Mouse (Mus musculus) heart, embryonic 11.5 days (tissue): ENCODE results near the gene Trank1. TPM values are rescaled to one million over a fixed set of nuclear protein-coding genes. Genes with fewer than 3 reads are reported as not detected.

ENCODE experiments used
- ATAC-seq: fragments of 200-750 bp; cut with Nextera tagmentation; replicated peaks from 2 replicates; pipeline ENCODE4 v1.8.0; 2017; ENCODE audit warnings: moderate library complexity; ENCODE audit not compliant: insufficient number of reproducible peaks, low FRiP score, low TSS enrichment
- H3K27ac ChIP-seq: fragments of 300-500 bp; sonication (generic); 2 replicates; pipeline ENCODE4 v1.5.1; 2014; ENCODE audit warnings: mild to moderate bottlenecking, low read depth, low read length
- H3K27me3 ChIP-seq: fragments of 300-500 bp; sonication (generic); 2 replicates; pipeline ENCODE4 v1.6.1; 2014; ENCODE audit warnings: mild to moderate bottlenecking, low read length, mixed read lengths; ENCODE audit not compliant: control insufficient read depth, insufficient read depth
- H3K36me3 ChIP-seq: fragments of 300-500 bp; sonication (generic); 2 replicates; pipeline ENCODE4 v1.6.1; 2014; ENCODE audit warnings: mild to moderate bottlenecking, low read length, moderate library complexity, mixed read lengths; ENCODE audit not compliant: control insufficient read depth, insufficient read depth
- H3K4me1 ChIP-seq: fragments of 300-500 bp; sonication (generic); 2 replicates; pipeline ENCODE4 v1.6.1; 2014; ENCODE audit warnings: low read length; ENCODE audit not compliant: control insufficient read depth, insufficient read depth
- H3K4me2 ChIP-seq: fragments of 300-500 bp; sonication (generic); 2 replicates; pipeline ENCODE4 v1.6.1; 2014; ENCODE audit warnings: mild to moderate bottlenecking, moderate library complexity
- H3K4me3 ChIP-seq: fragments of 300-500 bp; sonication (generic); 2 replicates; pipeline ENCODE4 v1.5.1; 2014; ENCODE audit warnings: low read depth, low read length
- H3K9ac ChIP-seq: fragments of 300-500 bp; sonication (generic); 2 replicates; pipeline ENCODE4 v1.6.1; 2014; ENCODE audit warnings: mild to moderate bottlenecking, low read depth, low read length, moderate library complexity
- H3K9me3 ChIP-seq: fragments of 300-500 bp; sonication (generic); replicated peaks from 2 replicates; pipeline ENCODE4 v1.6.1; 2016; ENCODE audit warnings: low read length; ENCODE audit not compliant: control insufficient read depth
- WGBS: fragments of 180-500 bp; shearing (Covaris S2); extraction: QIAGEN DNeasy Blood & Tissue Kit; methylation state at CpG from one replicate; pipeline ENCODE4 v1.1.7; 2014; ENCODE audit not compliant: insufficient replicate concordance; 5-methylcytosine and 5-hydroxymethylcytosine counted together
- polyA plus RNA-seq: library from polyadenylated mRNA; unstranded; fragments of >200 nt; fragmentation: Nextera tagmentation; extraction: Ambion mirVana; gene quantifications from 2 replicates; pipeline ENCODE4 v1.2.1, GENCODE M21; 2014

Gene Trank1
- polyA plus RNA-seq, 1 experiment from 2014 or later, result 0.11 TPM

- no peak overlapping the region for H3K4me3 ChIP-seq
- H3K36me3 ChIP-seq, result no peaks in the 10 kb centered on the region
- no peaks in the 10 kb centered on the region for H3K9me3 ChIP-seq
- 84% methylated on average over 6 of the region's 6 CpGs for WGBS
- no peak overlapping the region for H3K4me2 ChIP-seq
- no peaks in the 10 kb centered on the region for H3K27me3 ChIP-seq
- H3K4me1 ChIP-seq, result no peaks in the 10 kb centered on the region
- no peak overlapping the region for H3K9ac ChIP-seq
- H3K27ac ChIP-seq, result no peak overlapping the region
- ATAC-seq, result no peak
Measured at GRCm38 (mm10) chr9:111405080-111405428, 93.5 kb downstream of the Trank1 start.

- Histone ChIP-seq H3K9me3 (no peaks in the 10 kb centered on the region), H3K9ac (no peak overlapping the region), H3K36me3 (no peaks in the 10 kb centered on the region), H3K27me3 (no peaks in the 10 kb centered on the region), H3K4me1 (no peaks in the 10 kb centered on the region), H3K4me3 (no peak overlapping the region), H3K27ac (no peak overlapping the region), H3K4me2 (no peak overlapping the region)
- ATAC-seq, result no peak
- WGBS, result 59% methylated on average over 6 of the region's 6 CpGs
Measured at GRCm38 (mm10) chr9:111408012-111408411, 96.5 kb downstream of the Trank1 start.

GRCm38 (mm10) chr9:111408427-111408826 lies 96.9 kb downstream of the Trank1 start:
- no peak overlapping the region for H3K4me3 ChIP-seq
- H3K4me1 ChIP-seq, result no peaks in the 10 kb centered on the region
- H3K36me3 ChIP-seq, result no peaks in the 10 kb centered on the region
- H3K27me3 ChIP-seq, result no peaks in the 10 kb centered on the region
- WGBS, result 70% methylated on average over 10 of the region's 10 CpGs
- no peak overlapping the region for H3K27ac ChIP-seq
- H3K9me3 ChIP-seq, result no peaks in the 10 kb centered on the region
- ATAC-seq, result no peak
- H3K9ac ChIP-seq, result no peak overlapping the region
- H3K4me2 ChIP-seq, result no peak overlapping the region

GRCm38 (mm10) chr9:111412471-111413160 lies 101.1 kb downstream of the Trank1 start:
- Histone ChIP-seq H3K36me3 (no peaks in the 10 kb centered on the region), H3K27ac (no peak overlapping the region)
- 84% methylated on average over 16 of the region's 16 CpGs for WGBS

GRCm38 (mm10) chr9:111421862-111422261 lies 110.3 kb downstream of the Trank1 start:
- 62% methylated on average over 2 of the region's 2 CpGs for WGBS
- no peaks in the 10 kb centered on the region for H3K4me1 ChIP-seq
- no peak overlapping the region for H3K4me2 ChIP-seq
- no peaks in the 10 kb centered on the region for H3K36me3 ChIP-seq
- H3K27me3 ChIP-seq, result no peaks in the 10 kb centered on the region
- H3K27ac ChIP-seq, result no peak overlapping the region
- H3K4me3 ChIP-seq, result no peak overlapping the region
- no peak for ATAC-seq
- no peak overlapping the region for H3K9ac ChIP-seq
- no peaks in the 10 kb centered on the region for H3K9me3 ChIP-seq

More at GRCm38 (mm10) chr9:111412471-111413160, 101.1 kb downstream of the Trank1 start:
- Histone ChIP-seq H3K27me3 (no peaks in the 10 kb centered on the region), H3K4me1 (no peaks in the 10 kb centered on the region), H3K9ac (no peak overlapping the region), H3K4me3 (no peak overlapping the region), H3K9me3 (no peaks in the 10 kb centered on the region), H3K4me2 (no peak overlapping the region)
- ATAC-seq, result no peak

GRCm38 (mm10) chr9:111422567-111422966 lies 111.0 kb downstream of the Trank1 start:
- no peaks in the 10 kb centered on the region for H3K27me3 ChIP-seq
- no peaks in the 10 kb centered on the region for H3K4me1 ChIP-seq
- no peaks in the 10 kb centered on the region for H3K9me3 ChIP-seq
- no peak for ATAC-seq
- H3K27ac ChIP-seq, result no peak overlapping the region
- no peaks in the 10 kb centered on the region for H3K36me3 ChIP-seq
- no peak overlapping the region for H3K4me2 ChIP-seq
- 63% methylated on average over 5 of the region's 5 CpGs for WGBS
- no peak overlapping the region for H3K4me3 ChIP-seq
- no peak overlapping the region for H3K9ac ChIP-seq

GRCm38 (mm10) chr9:111425113-111425512 lies 113.6 kb downstream of the Trank1 start:
- peaks cover 7% of the 10 kb centered on the region for H3K4me1 ChIP-seq
- ATAC-seq, result no peak
- WGBS, result 76% methylated on average over 6 of the region's 6 CpGs
- H3K4me3 ChIP-seq, result no peak overlapping the region
- no peak overlapping the region for H3K4me2 ChIP-seq
- H3K36me3 ChIP-seq, result no peaks in the 10 kb centered on the region
- no peaks in the 10 kb centered on the region for H3K27me3 ChIP-seq
- no peak overlapping the region for H3K27ac ChIP-seq
- H3K9ac ChIP-seq, result no peak overlapping the region
- no peaks in the 10 kb centered on the region for H3K9me3 ChIP-seq

- Histone ChIP-seq H3K27ac (no peak overlapping the region), H3K9me3 (no peaks in the 10 kb centered on the region), H3K4me2 (no peak overlapping the region), H3K27me3 (no peaks in the 10 kb centered on the region), H3K4me1 (peaks cover 7% of the 10 kb centered on the region), H3K4me3 (no peak overlapping the region), H3K36me3 (no peaks in the 10 kb centered on the region), H3K9ac (no peak overlapping the region)
- ATAC-seq, result no peak
- WGBS, result 79% methylated on average over 4 of the region's 4 CpGs
Measured at GRCm38 (mm10) chr9:111425952-111426351, 114.4 kb downstream of the Trank1 start.

GRCm38 (mm10) chr9:111427891-111428555 lies 116.5 kb downstream of the Trank1 start:
- WGBS, result 79% methylated on average over 9 of the region's 9 CpGs
- Histone ChIP-seq H3K9ac (no peak overlapping the region), H3K9me3 (no peaks in the 10 kb centered on the region), H3K36me3 (no peaks in the 10 kb centered on the region), H3K27ac (no peak overlapping the region), H3K4me3 (no peak overlapping the region), H3K4me2 (no peak overlapping the region), H3K27me3 (no peaks in the 10 kb centered on the region), H3K4me1 (peaks cover 7% of the 10 kb centered on the region)
- ATAC-seq, result no peak
